Mouse (Mus musculus) heart, adult 9 months (tissue): ENCODE data around the gene Olfr1148.

Experiments used
- DNase-seq, 2 experiments: peaks; one replicate each; pipeline ENCODE4 v3.0.0; 2022; ENCODE audit warnings: low spot score in 2 of 2

The Olfr1148 gene

GRCm38 (mm10) chr2:87830233-87830632, at the start of gene Olfr1148:
Gene Olfr1148, plus strand, starts transcription at chr2:87830533.
- DNase-seq, result no peak

GRCm38 (mm10) chr2:87800292-87800691, 30.0 kb upstream of the Olfr1148 start, which contains the start of gene Olfr1143:
Gene Olfr1143, plus strand, starts transcription at chr2:87800592.
- no peak for DNase-seq

GRCm38 (mm10) chr2:87809522-87809921, 20.8 kb upstream of the Olfr1148 start, which contains the start of gene Olfr1145:
Gene Olfr1145, plus strand, starts transcription at chr2:87809822.
- no peak for DNase-seq

GRCm38 (mm10) chr2:87843693-87844092, 13.4 kb downstream of the Olfr1148 start, which contains the start of gene Olfr1150-ps1:
Gene Olfr1150-ps1, plus strand, starts transcription at chr2:87843993.
- no peak for DNase-seq

GRCm38 (mm10) chr2:87855562-87855961, 25.2 kb downstream of the Olfr1148 start, which contains the start of gene Olfr1151:
Gene Olfr1151, plus strand, starts transcription at chr2:87855862.
- DNase-seq, result no peak

DNA sequence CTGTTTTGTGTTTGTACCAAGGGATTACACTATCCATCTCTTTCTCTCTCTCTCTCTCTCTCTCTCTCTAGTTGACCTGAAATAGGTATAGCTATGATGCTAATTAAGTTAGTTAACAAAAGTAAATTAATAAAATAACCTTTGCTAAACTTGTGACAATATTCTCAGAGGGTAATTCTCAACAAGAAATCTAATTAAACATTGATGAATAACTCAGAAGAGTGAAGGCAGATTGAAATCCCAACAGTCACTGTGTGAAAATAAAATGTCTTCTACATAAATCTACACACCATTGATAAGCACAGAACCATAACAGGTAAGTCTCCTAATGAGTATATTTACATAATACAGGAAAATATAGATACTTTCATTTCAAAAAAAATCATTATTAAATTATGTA, 35.9 kb downstream of the Olfr1148 start, which contains the start of gene Olfr1152:
Gene Olfr1152, plus strand, starts transcription at position 301 of the 400 bp plus-strand sequence.
- no peak for DNase-seq
